Mouse (Mus musculus) liver, postnatal 0 days (tissue): ENCODE results near the gene Oas3. TPM values are rescaled to one million over a fixed set of nuclear protein-coding genes. Genes with fewer than 3 reads are reported as not detected.

Experiments used
- ATAC-seq: fragments of 200-750 bp; cut with Nextera tagmentation; 2 replicates; pipeline ENCODE4 v1.8.0; 2017; ENCODE audit warnings: mild to moderate bottlenecking, moderate library complexity
- DNase-seq: peaks from one replicate; pipeline ENCODE4 v3.0.0-alpha.2; 2016
- H3K27ac ChIP-seq: fragments of 300-500 bp; sonication (generic); 2 replicates; pipeline ENCODE4 v1.5.1; 2014; ENCODE audit warnings: antibody characterized with exemption, moderate library complexity, mild to moderate bottlenecking, low read depth
- H3K27me3 ChIP-seq: fragments of 300-500 bp; sonication (generic); 2 replicates; pipeline ENCODE4 v1.6.1; 2014; ENCODE audit warnings: low read length, control low read depth, mixed read lengths; ENCODE audit not compliant: insufficient read depth
- H3K36me3 ChIP-seq: fragments of 300-500 bp; sonication (generic); replicated peaks from 2 replicates; pipeline ENCODE4 v1.6.1; 2014; ENCODE audit warnings: mild to moderate bottlenecking, control low read depth, low read length, moderate library complexity, mixed read lengths; ENCODE audit not compliant: insufficient read depth
- H3K4me1 ChIP-seq: fragments of 300-500 bp; sonication (generic); 2 replicates; pipeline ENCODE4 v1.6.1; 2014; ENCODE audit warnings: antibody characterized with exemption, mild to moderate bottlenecking, control low read depth; ENCODE audit not compliant: insufficient read depth
- H3K4me2 ChIP-seq: fragments of 300-500 bp; sonication (generic); 2 replicates; pipeline ENCODE4 v1.6.1; 2014; ENCODE audit warnings: low read depth, mild to moderate bottlenecking, low read length, moderate library complexity, mixed read lengths
- H3K4me3 ChIP-seq: fragments of 300-500 bp; sonication (generic); 2 replicates; pipeline ENCODE4 v1.5.1; 2014; ENCODE audit warnings: low read depth, low read length
- H3K9ac ChIP-seq: fragments of 300-500 bp; sonication (generic); replicated peaks from 2 replicates; pipeline ENCODE4 v1.6.1; 2014; ENCODE audit warnings: mild to moderate bottlenecking, moderate library complexity
- H3K9me3 ChIP-seq: fragments of 300-500 bp; sonication (generic); 2 replicates; pipeline ENCODE4 v1.6.1; 2016; ENCODE audit warnings: mild to moderate bottlenecking, control low read depth, low read length, mixed read lengths
- CTCF ChIP-seq: sonication (generic); IDR thresholded peaks from 2 replicates; pipeline ENCODE4 v1.5.1; 2016; ENCODE audit warnings: antibody characterized with exemption, low read depth
- EP300 ChIP-seq: IDR thresholded peaks from 2 replicates; pipeline ENCODE4 v1.6.1; 2016; ENCODE audit warnings: antibody characterized with exemption, low read depth, mild to moderate bottlenecking
- WGBS: fragments of 180-500 bp; shearing (Covaris S2); extraction: QIAGEN DNeasy Blood & Tissue Kit; methylation state at CpG from one replicate; pipeline ENCODE4 v1.1.7; 2014; ENCODE audit not compliant: insufficient replicate concordance; 5-methylcytosine and 5-hydroxymethylcytosine counted together
- polyA plus RNA-seq: library from polyadenylated mRNA; unstranded; fragments of >200 nt; fragmentation: Nextera tagmentation; extraction: Ambion mirVana; gene quantifications from 2 replicates; pipeline ENCODE4 v1.2.1, GENCODE M21; 2015

Gene Oas3
- polyA plus RNA-seq, 1 experiment from 2014 or later, result 2.1 TPM

DNA sequence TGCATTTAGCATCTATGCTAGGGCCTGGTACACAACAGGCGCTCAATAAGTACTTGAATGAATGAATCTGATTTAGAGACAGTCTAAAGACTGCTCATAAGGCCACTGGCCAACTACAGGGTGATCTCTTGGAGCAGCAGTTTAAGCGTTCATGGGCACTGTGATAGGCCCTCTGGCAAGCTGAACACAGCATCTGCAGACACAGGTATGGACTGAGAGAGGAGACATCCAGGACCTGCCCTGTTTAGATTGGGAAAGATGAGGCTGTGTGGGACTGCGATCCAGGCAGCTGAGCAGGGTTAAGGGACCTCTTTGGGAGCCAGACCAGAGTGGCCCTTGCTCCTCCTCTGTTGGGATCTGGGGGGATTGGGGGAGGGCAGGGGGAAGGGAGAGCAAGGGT, 65.6 kb downstream of the Oas3 start, which contains the start of gene Dtx1:
Dtx1 (minus strand) TSS at position 101 of the 400 bp plus-strand sequence.
- peak within 1 kb of the TSS; percentile 26 for H3K4me3 ChIP-seq
- H3K27ac ChIP-seq, result no peak within 1 kb of the TSS
- peaks cover 75% of the 10 kb centered on the region for H3K27me3 ChIP-seq
- WGBS, result 38% methylated on average over 3 of the region's 3 CpGs
- H3K4me2 ChIP-seq, result peak within 1 kb of the TSS; percentile 33; the same call in 1 of the 2 replicates
- H3K9me3 ChIP-seq, result no peaks in the 10 kb centered on the region
- H3K9ac ChIP-seq, result no peak within 1 kb of the TSS
- DNase-seq (no peak), ATAC-seq (no peak)
- no peaks in the 10 kb centered on the region for H3K36me3 ChIP-seq
- TF ChIP-seq EP300, result no peak
- no peak for TF ChIP-seq CTCF
- no peaks in the 10 kb centered on the region for H3K4me1 ChIP-seq

DNA sequence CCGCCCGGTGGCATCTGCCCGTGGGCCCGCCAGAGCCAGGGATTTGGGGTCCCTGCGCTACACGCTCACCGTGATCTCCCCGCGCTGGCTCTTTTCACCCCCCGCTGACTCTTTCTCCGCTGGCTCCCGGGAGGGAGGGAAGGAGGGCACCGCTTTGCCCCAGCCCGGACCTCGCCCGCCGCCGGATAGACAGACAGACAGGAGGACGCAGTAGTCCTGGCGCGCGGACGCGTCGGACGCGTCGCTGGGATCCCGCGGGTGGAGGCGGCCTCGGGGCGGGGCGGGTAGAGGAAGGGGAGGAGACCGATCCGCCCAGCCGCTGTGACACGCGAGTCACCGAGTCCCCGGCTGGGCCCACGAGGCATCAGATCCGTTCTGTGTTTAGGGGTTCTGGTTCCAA, 66.0 kb downstream of the Oas3 start:
- peaks cover 78% of the 10 kb centered on the region for H3K27me3 ChIP-seq
- 1% methylated on average over 28 of the region's 43 CpGs for WGBS
- no peaks in the 10 kb centered on the region for H3K9me3 ChIP-seq
- H3K4me2 ChIP-seq, result peak overlapping the region; percentile 33; the same call in 1 of the 2 replicates
- no peaks in the 10 kb centered on the region for H3K36me3 ChIP-seq
- peak overlapping the region; percentile 26 for H3K4me3 ChIP-seq
- DNase-seq (no peak), ATAC-seq (no peak)
- TF ChIP-seq CTCF (no peak), EP300 (no peak)
- no peak overlapping the region for H3K27ac ChIP-seq
- H3K4me1 ChIP-seq, result no peaks in the 10 kb centered on the region
- no peak overlapping the region for H3K9ac ChIP-seq

DNA sequence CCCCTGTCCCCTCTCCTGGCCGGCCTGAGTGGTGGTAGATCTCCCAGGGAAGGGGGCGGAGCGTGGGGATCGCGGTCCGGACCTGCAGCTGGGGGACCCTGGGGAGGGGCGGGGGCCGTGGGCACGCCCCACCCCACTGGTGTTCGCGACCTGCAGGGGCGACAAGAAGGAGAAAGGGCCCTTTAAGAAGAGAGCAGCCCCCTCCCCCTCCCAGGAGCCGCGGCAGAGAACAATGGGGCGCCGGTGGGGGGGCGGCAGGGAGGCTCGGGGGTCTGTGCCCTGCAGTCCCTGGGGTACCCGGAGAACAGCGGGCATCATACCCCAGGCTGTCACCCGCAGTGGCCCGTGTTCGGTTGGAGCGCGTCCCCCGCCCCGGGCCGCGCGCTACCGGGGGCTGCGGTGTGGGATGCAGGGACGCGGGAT, 66.6 kb downstream of the Oas3 start:
- no peak for DNase-seq
- Histone ChIP-seq H3K9ac (no peak overlapping the region), H3K4me1 (no peaks in the 10 kb centered on the region), H3K27me3 (peaks cover 74% of the 10 kb centered on the region), H3K4me3 (peak overlapping the region; percentile 26; the same call in 1 of the 2 replicates), H3K36me3 (no peaks in the 10 kb centered on the region), H3K9me3 (no peaks in the 10 kb centered on the region), H3K4me2 (peak overlapping the region; percentile 33; the same call in 1 of the 2 replicates), H3K27ac (no peak overlapping the region)
- WGBS, result 2% methylated on average over 23 of the region's 34 CpGs
- no peak for ATAC-seq
- TF ChIP-seq CTCF, result no peak
- TF ChIP-seq EP300, result no peak

DNA sequence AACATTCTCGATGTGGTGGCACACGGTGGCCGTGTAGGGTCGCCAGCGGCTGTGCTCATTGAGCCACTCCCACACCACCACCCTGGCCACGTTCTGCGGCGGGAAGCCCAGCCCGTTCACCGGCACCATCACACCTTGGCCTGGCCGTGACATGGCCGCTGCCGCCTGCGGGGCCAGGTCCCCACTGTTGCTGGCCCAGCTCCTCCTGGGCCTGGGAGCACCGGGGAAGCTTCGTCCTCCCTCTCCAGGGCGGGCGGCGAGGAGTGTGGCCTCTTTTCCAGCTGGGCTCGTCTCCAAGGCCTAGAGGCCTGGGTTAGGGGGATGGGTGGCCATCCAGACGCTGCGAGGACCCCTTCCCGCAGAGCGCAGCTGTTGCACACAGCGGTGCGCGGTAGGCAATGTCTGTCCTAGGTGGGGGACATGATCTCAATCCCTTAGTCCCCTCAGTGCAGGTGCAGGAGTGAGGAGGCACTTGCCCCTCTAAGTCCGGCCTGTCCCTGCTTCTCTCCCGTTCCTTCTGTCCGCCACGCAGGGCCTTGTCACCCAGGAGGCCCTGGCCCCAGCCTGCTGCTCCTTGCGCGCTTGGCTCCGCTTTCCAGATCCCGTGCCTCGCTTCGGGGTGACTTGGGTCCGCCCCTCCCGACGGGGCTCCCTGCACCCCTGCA, 67.2 kb downstream of the Oas3 start:
- no peaks in the 10 kb centered on the region for H3K36me3 ChIP-seq
- TF ChIP-seq EP300, result no peak
- no peak for TF ChIP-seq CTCF
- H3K4me3 ChIP-seq, result no peak overlapping the region
- no peak overlapping the region for H3K9ac ChIP-seq
- H3K4me2 ChIP-seq, result no peak overlapping the region
- WGBS, result 5% methylated on average over 39 of the region's 40 CpGs
- H3K4me1 ChIP-seq, result no peaks in the 10 kb centered on the region
- no peak for DNase-seq
- no peak overlapping the region for H3K27ac ChIP-seq
- H3K27me3 ChIP-seq, result peaks cover 71% of the 10 kb centered on the region
- ATAC-seq, result no peak
- no peaks in the 10 kb centered on the region for H3K9me3 ChIP-seq

DNA sequence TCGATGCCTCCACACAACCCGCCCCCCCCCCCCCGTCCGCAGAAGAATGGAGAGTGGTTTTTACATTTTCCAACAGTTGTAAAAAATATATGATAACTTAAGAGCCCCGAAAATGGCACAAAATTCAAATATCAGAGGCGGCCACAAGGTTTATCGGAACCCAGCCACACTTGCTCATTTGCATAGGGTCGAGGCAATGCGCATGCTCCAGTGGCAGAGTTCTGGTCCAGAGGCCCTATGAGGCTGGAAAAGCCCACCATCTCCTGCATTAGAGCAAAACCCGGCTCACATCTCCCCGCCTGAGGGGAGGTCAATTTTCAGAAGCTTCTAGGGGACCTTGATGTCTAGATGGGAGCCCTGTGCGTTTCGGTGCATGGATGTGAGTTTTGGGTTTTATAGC, 70.5 kb downstream of the Oas3 start:
- H3K9ac ChIP-seq, result no peak overlapping the region
- WGBS, result 38% methylated on average over 13 of the region's 13 CpGs
- no peaks in the 10 kb centered on the region for H3K9me3 ChIP-seq
- H3K4me3 ChIP-seq, result no peak overlapping the region
- TF ChIP-seq EP300, result no peak
- no peak for TF ChIP-seq CTCF
- no peaks in the 10 kb centered on the region for H3K4me1 ChIP-seq
- ATAC-seq (no peak), DNase-seq (no peak)
- H3K4me2 ChIP-seq, result no peak overlapping the region
- H3K36me3 ChIP-seq, result no peaks in the 10 kb centered on the region
- peaks cover 54% of the 10 kb centered on the region for H3K27me3 ChIP-seq
- no peak overlapping the region for H3K27ac ChIP-seq

DNA sequence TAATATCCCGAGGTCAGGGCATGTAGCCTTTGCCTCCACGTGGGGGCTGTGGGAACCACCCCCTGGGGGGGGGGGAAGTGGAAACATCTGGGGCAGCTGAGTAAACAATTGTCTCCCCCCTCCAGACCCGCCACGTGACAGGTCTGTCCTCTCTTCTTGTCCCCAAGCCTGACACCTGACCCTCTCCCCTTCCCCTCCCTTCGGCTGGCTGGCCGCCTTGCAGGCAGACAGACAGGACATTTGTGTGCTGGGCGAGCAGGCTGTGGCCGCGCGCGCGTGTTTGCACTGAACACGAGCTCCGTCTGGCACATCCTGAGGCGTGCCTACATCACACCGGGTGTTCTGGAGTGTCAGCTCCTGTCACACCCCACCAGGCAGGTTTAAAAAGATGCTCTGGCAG, 70.9 kb downstream of the Oas3 start:
- Histone ChIP-seq H3K27me3 (peaks cover 50% of the 10 kb centered on the region), H3K4me3 (no peak overlapping the region), H3K4me2 (no peak overlapping the region), H3K9ac (no peak overlapping the region), H3K9me3 (no peaks in the 10 kb centered on the region), H3K27ac (no peak overlapping the region), H3K36me3 (no peaks in the 10 kb centered on the region), H3K4me1 (no peaks in the 10 kb centered on the region)
- TF ChIP-seq CTCF (no peak), EP300 (no peak)
- DNase-seq (no peak), ATAC-seq (no peak)
- WGBS, result 8% methylated on average over 16 of the region's 16 CpGs
